Mouse (Mus musculus): ENCODE results near the gene Gm20388. TPM values are rescaled to one million over a fixed set of nuclear protein-coding genes. Genes with fewer than 3 reads are reported as not detected.

Gm20388 gene
- polyA plus RNA-seq, 1 experiment from 2014 or later, result 2.5 TPM

GRCm38 (mm10) chr8:120044907-120045306 lies 134.3 kb downstream of the Gm20388 start:
- DNase-seq (ENCODE audit: low spot score), result no peak
- Histone ChIP-seq H3K27ac (0 out of 2 replicates have a peak overlapping the region, but pooled peaks have one; percentile 27), H3K36me3 (no peaks in the 10 kb centered on the region), H3K9me3 (replicated peaks) (no peaks in the 10 kb centered on the region), H3K27me3 (ENCODE audit: low read depth, poor library complexity, severe bottlenecking) (no peaks in the 10 kb centered on the region), H3K4me1 (peaks cover 43% of the 10 kb centered on the region), H3K4me3 (no peak overlapping the region)
- WGBS, result 95% methylated on average over 8 of the region's 8 CpGs

- Histone ChIP-seq H3K27me3 (ENCODE audit: low read depth, poor library complexity, severe bottlenecking) (no peaks in the 10 kb centered on the region), H3K9me3 (replicated peaks) (no peaks in the 10 kb centered on the region), H3K36me3 (no peaks in the 10 kb centered on the region), H3K27ac (peak overlapping the region; percentile 27; the same call in 1 of the 2 replicates), H3K4me3 (no peak overlapping the region), H3K4me1 (peaks cover 47% of the 10 kb centered on the region)
- 43% methylated on average over 5 of the region's 5 CpGs for WGBS
- no peak for DNase-seq (ENCODE audit: low spot score)
Measured at GRCm38 (mm10) chr8:120045471-120045870, 134.8 kb downstream of the Gm20388 start.

- 73% methylated on average over 14 of the region's 14 CpGs for WGBS
Measured at GRCm38 (mm10) chr8:120046258-120047020, 135.8 kb downstream of the Gm20388 start.

GRCm38 (mm10) chr8:120049949-120050348 lies 139.3 kb downstream of the Gm20388 start:
- Histone ChIP-seq H3K36me3 (no peaks in the 10 kb centered on the region), H3K4me3 (no peak overlapping the region), H3K27me3 (ENCODE audit: low read depth, poor library complexity, severe bottlenecking) (no peaks in the 10 kb centered on the region), H3K27ac (peak overlapping the region; percentile 53), H3K4me1 (peaks cover 43% of the 10 kb centered on the region), H3K9me3 (replicated peaks) (no peaks in the 10 kb centered on the region)
- WGBS, result 78% methylated on average over 13 of the region's 13 CpGs
- DNase-seq (ENCODE audit: low spot score), result no peak

More at GRCm38 (mm10) chr8:120046258-120047020, 135.8 kb downstream of the Gm20388 start:
- no peaks in the 10 kb centered on the region for H3K27me3 ChIP-seq (ENCODE audit: low read depth, poor library complexity, severe bottlenecking)
- DNase-seq (ENCODE audit: low spot score), result peak; percentile 40
- no peaks in the 10 kb centered on the region for H3K9me3 ChIP-seq (replicated peaks)
- H3K4me3 ChIP-seq, result no peak overlapping the region
- no peaks in the 10 kb centered on the region for H3K36me3 ChIP-seq
- H3K4me1 ChIP-seq, result peaks cover 48% of the 10 kb centered on the region
- H3K27ac ChIP-seq, result peak overlapping the region; percentile 73

GRCm38 (mm10) chr8:120050376-120050775 lies 139.7 kb downstream of the Gm20388 start:
- Histone ChIP-seq H3K27ac (peak overlapping the region; percentile 53), H3K4me1 (peaks cover 38% of the 10 kb centered on the region), H3K4me3 (no peak overlapping the region), H3K9me3 (replicated peaks) (no peaks in the 10 kb centered on the region), H3K36me3 (no peaks in the 10 kb centered on the region), H3K27me3 (ENCODE audit: low read depth, poor library complexity, severe bottlenecking) (no peaks in the 10 kb centered on the region)
- DNase-seq (ENCODE audit: low spot score), result no peak
- 85% methylated on average over 10 of the region's 10 CpGs for WGBS

- no peaks in the 10 kb centered on the region for H3K9me3 ChIP-seq (replicated peaks)
- peaks cover 32% of the 10 kb centered on the region for H3K4me1 ChIP-seq
- DNase-seq (ENCODE audit: low spot score), result no peak
- WGBS, result 40% methylated on average over 4 of the region's 4 CpGs
- H3K4me3 ChIP-seq, result no peak overlapping the region
- no peak overlapping the region for H3K27ac ChIP-seq
- no peaks in the 10 kb centered on the region for H3K36me3 ChIP-seq
- no peaks in the 10 kb centered on the region for H3K27me3 ChIP-seq (ENCODE audit: low read depth, poor library complexity, severe bottlenecking)
Measured at GRCm38 (mm10) chr8:120051006-120051405, 140.4 kb downstream of the Gm20388 start.

GRCm38 (mm10) chr8:120051908-120052307 lies 141.3 kb downstream of the Gm20388 start:
- H3K9me3 ChIP-seq (replicated peaks), result peaks cover 5% of the 10 kb centered on the region; the same call in 1 of the 2 replicates
- WGBS, result 87% methylated on average over 4 of the region's 4 CpGs

GRCm38 (mm10) chr8:120052318-120052717 lies 141.7 kb downstream of the Gm20388 start:
- 76% methylated on average over 8 of the region's 8 CpGs for WGBS
- H3K9me3 ChIP-seq (replicated peaks), result peaks cover 5% of the 10 kb centered on the region; the same call in 1 of the 2 replicates
- no peak overlapping the region for H3K27ac ChIP-seq
- no peaks in the 10 kb centered on the region for H3K36me3 ChIP-seq
- peaks cover 19% of the 10 kb centered on the region for H3K4me1 ChIP-seq
- DNase-seq (ENCODE audit: low spot score), result no peak
- no peaks in the 10 kb centered on the region for H3K27me3 ChIP-seq (ENCODE audit: low read depth, poor library complexity, severe bottlenecking)
- no peak overlapping the region for H3K4me3 ChIP-seq

More at GRCm38 (mm10) chr8:120051908-120052307, 141.3 kb downstream of the Gm20388 start:
- no peak for DNase-seq (ENCODE audit: low spot score)
- no peaks in the 10 kb centered on the region for H3K27me3 ChIP-seq (ENCODE audit: low read depth, poor library complexity, severe bottlenecking)
- no peak overlapping the region for H3K27ac ChIP-seq
- H3K4me3 ChIP-seq, result no peak overlapping the region
- no peaks in the 10 kb centered on the region for H3K36me3 ChIP-seq
- H3K4me1 ChIP-seq, result peaks cover 23% of the 10 kb centered on the region

- Histone ChIP-seq H3K9me3 (replicated peaks) (peaks cover 5% of the 10 kb centered on the region; the same call in 1 of the 2 replicates), H3K27ac (no peak overlapping the region), H3K27me3 (ENCODE audit: low read depth, poor library complexity, severe bottlenecking) (no peaks in the 10 kb centered on the region), H3K36me3 (no peaks in the 10 kb centered on the region), H3K4me1 (peaks cover 11% of the 10 kb centered on the region), H3K4me3 (no peak overlapping the region)
- no peak for DNase-seq (ENCODE audit: low spot score)
- 94% methylated on average over 3 of the region's 3 CpGs for WGBS
Measured at GRCm38 (mm10) chr8:120054833-120055232, 144.2 kb downstream of the Gm20388 start.

- DNase-seq (ENCODE audit: low spot score), result no peak
- WGBS, result 85% methylated on average over 2 of the region's 2 CpGs
- Histone ChIP-seq H3K27ac (no peak overlapping the region), H3K27me3 (ENCODE audit: low read depth, poor library complexity, severe bottlenecking) (no peaks in the 10 kb centered on the region), H3K4me3 (no peak overlapping the region), H3K9me3 (replicated peaks) (peaks cover 5% of the 10 kb centered on the region; the same call in 1 of the 2 replicates), H3K4me1 (no peaks in the 10 kb centered on the region), H3K36me3 (no peaks in the 10 kb centered on the region)
Measured at GRCm38 (mm10) chr8:120057078-120057477, 146.4 kb downstream of the Gm20388 start.

- Histone ChIP-seq H3K27me3 (ENCODE audit: low read depth, poor library complexity, severe bottlenecking) (no peaks in the 10 kb centered on the region), H3K4me1 (peaks cover 11% of the 10 kb centered on the region), H3K4me3 (no peak overlapping the region), H3K9me3 (replicated peaks) (no peaks in the 10 kb centered on the region), H3K27ac (peak overlapping the region; percentile 58), H3K36me3 (no peaks in the 10 kb centered on the region)
- DNase-seq (ENCODE audit: low spot score), result no peak
- WGBS, result 91% methylated on average over 14 of the region's 14 CpGs
Measured at GRCm38 (mm10) chr8:120062742-120063141, 152.1 kb downstream of the Gm20388 start.

GRCm38 (mm10) chr8:120063326-120063725 lies 152.7 kb downstream of the Gm20388 start:
- DNase-seq (ENCODE audit: low spot score), result no peak
- H3K27ac ChIP-seq, result peak overlapping the region; percentile 58; the same call in 1 of the 2 replicates
- 93% methylated on average over 3 of the region's 3 CpGs for WGBS
- H3K4me3 ChIP-seq, result no peak overlapping the region
- H3K27me3 ChIP-seq (ENCODE audit: low read depth, poor library complexity, severe bottlenecking), result no peaks in the 10 kb centered on the region
- H3K9me3 ChIP-seq (replicated peaks), result no peaks in the 10 kb centered on the region
- H3K36me3 ChIP-seq, result no peaks in the 10 kb centered on the region
- H3K4me1 ChIP-seq, result peaks cover 17% of the 10 kb centered on the region

GRCm38 (mm10) chr8:120065611-120066010 lies 155.0 kb downstream of the Gm20388 start:
- Histone ChIP-seq H3K4me3 (no peak overlapping the region), H3K27ac (no peak overlapping the region), H3K4me1 (peaks cover 21% of the 10 kb centered on the region), H3K9me3 (replicated peaks) (no peaks in the 10 kb centered on the region), H3K27me3 (ENCODE audit: low read depth, poor library complexity, severe bottlenecking) (no peaks in the 10 kb centered on the region), H3K36me3 (no peaks in the 10 kb centered on the region)
- WGBS, result 94% methylated on average over 8 of the region's 8 CpGs
- no peak for DNase-seq (ENCODE audit: low spot score)
